Mouse (Mus musculus) midbrain, embryonic 13.5 days (tissue): ENCODE results near the gene Otud3. TPM values are rescaled to one million over a fixed set of nuclear protein-coding genes. Genes with fewer than 3 reads are reported as not detected.
"Not testable (repeated sequence)": the region's sequence is repeated elsewhere in the genome, so short reads cannot be mapped to it uniquely, and the experiment has no call there.

Experiments
- ATAC-seq: fragments of 200-750 bp; cut with Nextera tagmentation; 2 replicates; pipeline ENCODE4 v1.8.0; 2017; ENCODE audit warnings: mild to moderate bottlenecking, moderate TSS enrichment, moderate library complexity
- H3K27ac ChIP-seq: fragments of 300-500 bp; sonication (generic); 2 replicates; pipeline ENCODE4 v1.5.1; 2015; ENCODE audit warnings: inconsistent platforms, mild to moderate bottlenecking, moderate library complexity
- H3K27me3 ChIP-seq: fragments of 300-500 bp; sonication (generic); 2 replicates; pipeline ENCODE4 v1.6.1; 2015; ENCODE audit warnings: mild to moderate bottlenecking, inconsistent platforms
- H3K36me3 ChIP-seq: fragments of 300-500 bp; sonication (generic); 2 replicates; pipeline ENCODE4 v1.6.1; 2015; ENCODE audit warnings: mild to moderate bottlenecking, inconsistent platforms
- H3K4me1 ChIP-seq: fragments of 300-500 bp; sonication (generic); replicated peaks from 2 replicates; pipeline ENCODE4 v1.6.1; 2015; ENCODE audit warnings: inconsistent platforms
- H3K4me2 ChIP-seq: fragments of 300-500 bp; sonication (generic); replicated peaks from 2 replicates; pipeline ENCODE4 v1.6.1; 2015; ENCODE audit warnings: moderate library complexity, mild to moderate bottlenecking, inconsistent platforms
- H3K4me3 ChIP-seq: fragments of 300-500 bp; sonication (generic); replicated peaks from 2 replicates; pipeline ENCODE4 v1.5.1; 2015; ENCODE audit warnings: mild to moderate bottlenecking, inconsistent platforms
- H3K9ac ChIP-seq: fragments of 300-500 bp; sonication (generic); replicated peaks from 2 replicates; pipeline ENCODE4 v1.6.1; 2015; ENCODE audit warnings: mild to moderate bottlenecking, inconsistent platforms
- H3K9me3 ChIP-seq: fragments of 300-500 bp; sonication (generic); 2 replicates; pipeline ENCODE4 v1.6.1; 2016; ENCODE audit warnings: mild to moderate bottlenecking, inconsistent platforms
- WGBS: fragments of 180-500 bp; shearing (Covaris S2); methylation state at CpG from one replicate; pipeline ENCODE4 v1.1.7; 2015; 5-methylcytosine and 5-hydroxymethylcytosine counted together
- polyA plus RNA-seq: library from polyadenylated mRNA; unstranded; fragments of >200 nt; fragmentation: Nextera tagmentation; extraction: Ambion mirVana; gene quantifications from 2 replicates; pipeline ENCODE4 v1.2.1, GENCODE M21; 2015

Gene Otud3
- polyA plus RNA-seq, 1 experiment from 2014 or later: 2.4 TPM

DNA sequence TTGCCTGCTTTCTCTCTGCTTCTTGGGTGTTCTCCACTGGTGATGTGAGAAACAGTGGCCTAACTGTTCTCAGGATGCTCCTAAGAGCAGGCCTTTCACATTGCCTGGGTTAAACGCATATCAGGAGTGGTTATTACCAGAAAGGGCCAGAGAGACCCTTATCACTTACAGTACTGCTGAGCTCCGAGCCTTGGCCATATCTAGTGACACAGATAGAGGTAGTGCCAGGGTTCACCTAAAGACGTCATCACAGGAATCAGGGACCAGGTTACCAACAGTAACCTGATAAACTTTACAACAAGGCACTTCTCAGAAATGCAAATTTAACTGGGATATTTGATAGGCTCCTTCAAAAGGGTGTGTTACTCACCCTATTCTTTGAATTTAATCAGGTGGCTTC, 20.1 kb upstream of the Otud3 start:
- no peak for ATAC-seq
- H3K27ac ChIP-seq: no peak overlapping the region
- H3K4me2 ChIP-seq: no peak overlapping the region
- no peaks in the 10 kb centered on the region for H3K27me3 ChIP-seq
- no peaks in the 10 kb centered on the region for H3K9me3 ChIP-seq
- H3K4me1 ChIP-seq: no peaks in the 10 kb centered on the region
- H3K9ac ChIP-seq: no peak overlapping the region
- 77% methylated on average over 3 of the region's 3 CpGs for WGBS
- no peak overlapping the region for H3K4me3 ChIP-seq
- H3K36me3 ChIP-seq: no peaks in the 10 kb centered on the region

DNA sequence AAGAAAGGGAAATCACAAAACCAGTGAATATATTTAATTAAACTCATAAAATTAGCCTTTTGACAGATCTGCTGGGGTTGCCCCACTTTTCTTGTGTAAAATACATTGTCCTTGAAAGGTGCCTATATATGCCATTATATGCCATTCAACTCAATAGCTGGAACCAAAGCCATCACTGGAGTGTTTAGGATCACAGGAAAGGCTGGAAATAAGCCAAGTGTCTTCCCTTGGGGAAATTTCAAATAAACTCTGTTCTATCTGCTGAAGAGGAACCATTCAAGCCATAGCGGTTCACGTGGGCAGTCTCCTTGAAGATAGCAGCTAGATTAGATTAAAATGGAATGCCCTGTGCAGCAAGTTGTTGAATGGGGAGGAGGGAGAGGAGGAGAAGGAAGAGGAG, 11.8 kb upstream of the Otud3 start:
- H3K9ac ChIP-seq: no peak overlapping the region
- H3K4me1 ChIP-seq: peaks cover 8% of the 10 kb centered on the region
- no peak overlapping the region for H3K27ac ChIP-seq
- H3K27me3 ChIP-seq: no peaks in the 10 kb centered on the region
- WGBS: 75% methylated on average over 2 of the region's 2 CpGs
- no peaks in the 10 kb centered on the region for H3K9me3 ChIP-seq
- no peak overlapping the region for H3K4me3 ChIP-seq
- H3K36me3 ChIP-seq: no peaks in the 10 kb centered on the region
- ATAC-seq: no peak
- no peak overlapping the region for H3K4me2 ChIP-seq

- Histone ChIP-seq H3K4me2 (peak overlapping the region; percentile 51), H3K4me1 (peaks cover 8% of the 10 kb centered on the region), H3K27me3 (no peaks in the 10 kb centered on the region), H3K27ac (no peak overlapping the region), H3K9ac (peak overlapping the region; percentile 42; the same call in 1 of the 2 replicates), H3K9me3 (peaks cover 3% of the 10 kb centered on the region; the same call in 1 of the 2 replicates), H3K36me3 (no peaks in the 10 kb centered on the region), H3K4me3 (peak overlapping the region; percentile 26)
- ATAC-seq: peak; percentile 84
- WGBS: 2% methylated on average over 11 of the region's 11 CpGs
These were observed 8.3 kb upstream of the Otud3 start for GRCm38 (mm10) chr4:138922131-138922459.

DNA sequence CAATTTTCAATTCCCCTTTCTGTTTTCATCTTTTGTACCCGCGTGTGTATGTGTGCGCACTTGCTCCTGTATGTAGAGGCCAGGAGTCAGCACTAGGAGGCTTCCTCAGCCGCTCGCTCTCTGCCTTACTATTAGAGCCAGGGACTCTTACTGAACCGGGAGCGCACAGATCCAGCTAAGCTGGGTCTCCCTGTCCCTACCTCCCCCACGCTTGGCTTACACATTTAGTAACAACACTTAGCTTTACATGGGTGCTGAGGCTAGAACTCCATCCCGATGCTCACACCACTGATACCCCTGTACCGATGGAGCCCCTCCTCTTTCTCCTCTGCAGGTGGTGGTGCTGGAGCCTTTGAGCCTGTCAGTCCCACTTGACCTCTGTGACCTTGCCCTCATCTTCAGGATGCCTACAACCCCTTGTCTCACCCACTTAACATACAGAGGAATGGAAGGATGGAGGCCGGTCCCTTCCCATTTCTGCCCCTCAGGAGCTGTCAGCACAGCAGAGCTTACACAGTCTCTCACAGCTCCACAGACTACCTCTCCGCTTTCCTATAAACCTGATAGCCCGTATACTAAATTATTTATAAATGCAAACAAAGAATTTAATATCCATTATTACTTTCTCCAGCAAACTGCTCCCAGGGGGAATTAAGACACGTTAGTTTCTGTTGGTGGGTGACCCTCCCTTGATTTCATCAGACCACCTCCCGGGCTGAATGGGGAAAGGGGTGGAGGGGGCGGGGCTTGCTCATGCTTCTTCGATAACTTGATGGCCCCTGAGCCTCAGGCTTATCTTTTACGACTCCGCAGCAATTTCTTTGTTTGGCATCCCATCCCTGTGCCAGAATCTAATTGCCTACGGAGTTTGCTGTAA, 7.7 kb upstream of the Otud3 start:
- peak overlapping the region; percentile 42 for H3K9ac ChIP-seq
- peak; percentile 79 for ATAC-seq
- H3K27me3 ChIP-seq: no peaks in the 10 kb centered on the region
- peak overlapping the region; percentile 26 for H3K4me3 ChIP-seq
- peak overlapping the region; percentile 51 for H3K4me2 ChIP-seq
- 30% methylated on average over 20 of the region's 20 CpGs for WGBS
- H3K27ac ChIP-seq: no peak overlapping the region
- peaks cover 3% of the 10 kb centered on the region; the same call in 1 of the 2 replicates for H3K9me3 ChIP-seq
- H3K4me1 ChIP-seq: peaks cover 8% of the 10 kb centered on the region
- no peaks in the 10 kb centered on the region for H3K36me3 ChIP-seq

- no peak for ATAC-seq
- H3K4me3 ChIP-seq: no peak overlapping the region
- H3K36me3 ChIP-seq: no peaks in the 10 kb centered on the region
- no peaks in the 10 kb centered on the region for H3K27me3 ChIP-seq
- no peak overlapping the region for H3K27ac ChIP-seq
- H3K4me2 ChIP-seq: no peak overlapping the region
- peaks cover 3% of the 10 kb centered on the region; the same call in 1 of the 2 replicates for H3K9me3 ChIP-seq
- H3K9ac ChIP-seq: no peak overlapping the region
- 87% methylated on average over 9 of the region's 9 CpGs for whole genome bisulfite sequencing
- peaks cover 16% of the 10 kb centered on the region for H3K4me1 ChIP-seq
These were observed 3.5 kb upstream of the Otud3 start for GRCm38 (mm10) chr4:138917282-138917681.

DNA sequence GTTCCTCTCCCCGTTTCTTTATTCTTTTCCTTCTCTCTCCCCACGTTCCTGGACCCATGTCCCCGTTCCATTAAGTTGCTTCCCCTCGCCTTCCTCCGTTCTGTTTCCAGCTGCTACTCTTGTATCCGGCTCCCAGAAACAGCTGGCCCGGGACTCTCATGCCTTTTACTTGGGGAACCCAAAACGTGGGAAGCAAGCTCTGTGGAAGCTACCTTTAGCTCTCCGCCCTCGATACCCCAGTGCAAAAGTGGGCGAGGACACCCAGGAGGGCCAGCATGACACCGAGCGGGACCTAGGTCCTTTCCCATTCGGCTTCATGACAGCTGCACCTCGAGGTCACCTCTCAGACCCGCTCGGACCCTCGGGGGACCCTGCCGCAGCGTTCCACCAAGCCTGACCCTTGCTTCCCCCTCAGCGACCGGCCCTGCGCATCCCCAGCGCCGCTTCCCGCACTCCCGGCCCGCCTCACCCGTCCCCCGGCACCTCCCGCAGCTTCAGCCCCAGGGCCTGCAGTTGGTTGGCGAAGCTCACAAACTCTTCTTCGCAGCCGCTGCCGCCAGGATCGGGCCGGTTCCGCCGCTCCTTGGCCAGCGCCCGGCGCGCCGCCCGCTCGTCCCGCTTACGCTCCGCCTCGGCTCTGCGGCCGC, 481 bp downstream of the Otud3 start:
- Histone ChIP-seq H3K4me1 (peaks cover 29% of the 10 kb centered on the region), H3K9ac (peak overlapping the region; percentile 92), H3K4me3 (peak overlapping the region; percentile 86), H3K27ac (peak overlapping the region; percentile 72; the same call in 1 of the 2 replicates), H3K9me3 (peaks cover 3% of the 10 kb centered on the region; the same call in 1 of the 2 replicates), H3K36me3 (peaks cover 10% of the 10 kb centered on the region), H3K4me2 (peak overlapping the region; percentile 98), H3K27me3 (no peaks in the 10 kb centered on the region)
- under 1% methylated on average over 52 of the region's 52 CpGs for WGBS
- peak; percentile 73 for ATAC-seq

DNA sequence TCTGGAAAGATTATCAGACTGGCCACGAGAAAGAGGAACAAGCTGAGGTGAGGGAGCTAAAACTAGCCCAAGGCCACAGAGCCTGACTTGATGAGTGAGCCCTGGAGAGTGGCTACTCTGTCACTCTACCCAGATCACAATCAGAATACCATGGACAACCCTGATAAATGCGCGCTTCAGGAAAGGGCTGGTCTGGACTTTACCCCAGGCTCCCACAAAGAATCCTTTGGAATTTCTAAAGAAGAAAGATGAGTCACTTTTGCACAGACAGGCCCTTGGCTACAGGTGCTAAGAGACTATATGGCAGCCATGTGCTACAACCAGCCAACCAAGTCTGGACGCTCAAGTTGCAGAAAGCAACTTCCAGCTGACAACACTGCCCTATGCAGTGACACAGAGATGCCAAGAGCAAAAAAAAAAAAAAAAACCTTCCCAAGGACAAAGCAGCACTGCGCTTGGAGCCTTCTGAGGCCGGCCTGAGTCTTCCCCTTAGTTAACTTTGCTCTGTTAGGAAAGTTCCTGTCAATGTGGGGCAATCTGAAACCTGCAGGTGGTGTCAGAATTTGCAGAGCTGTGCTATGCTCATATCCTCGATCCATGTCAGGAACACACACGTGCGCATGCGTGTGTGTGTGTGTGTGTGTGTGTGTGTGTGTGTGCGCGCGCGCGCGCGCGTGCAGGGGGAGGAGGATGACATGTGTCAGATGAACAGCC, 8.0 kb downstream of the Otud3 start:
- Histone ChIP-seq H3K4me3 (no peak overlapping the region), H3K27me3 (no peaks in the 10 kb centered on the region), H3K9me3 (no peaks in the 10 kb centered on the region), H3K9ac (no peak overlapping the region), H3K4me1 (peaks cover 6% of the 10 kb centered on the region), H3K36me3 (peaks cover 82% of the 10 kb centered on the region), H3K27ac (no peak overlapping the region), H3K4me2 (no peak overlapping the region)
- WGBS: 94% methylated on average over 18 of the region's 18 CpGs
- no peak for ATAC-seq

GRCm38 (mm10) chr4:138899361-138899760, 14.4 kb downstream of the Otud3 start:
- Histone ChIP-seq H3K4me3 (no peak overlapping the region), H3K9me3 (no peaks in the 10 kb centered on the region), H3K36me3 (peaks cover 96% of the 10 kb centered on the region), H3K27me3 (no peaks in the 10 kb centered on the region), H3K4me2 (no peak overlapping the region), H3K27ac (no peak overlapping the region), H3K9ac (no peak overlapping the region), H3K4me1 (no peaks in the 10 kb centered on the region)
- ATAC-seq: no peak
- 82% methylated on average over 7 of the region's 7 CpGs for WGBS

DNA sequence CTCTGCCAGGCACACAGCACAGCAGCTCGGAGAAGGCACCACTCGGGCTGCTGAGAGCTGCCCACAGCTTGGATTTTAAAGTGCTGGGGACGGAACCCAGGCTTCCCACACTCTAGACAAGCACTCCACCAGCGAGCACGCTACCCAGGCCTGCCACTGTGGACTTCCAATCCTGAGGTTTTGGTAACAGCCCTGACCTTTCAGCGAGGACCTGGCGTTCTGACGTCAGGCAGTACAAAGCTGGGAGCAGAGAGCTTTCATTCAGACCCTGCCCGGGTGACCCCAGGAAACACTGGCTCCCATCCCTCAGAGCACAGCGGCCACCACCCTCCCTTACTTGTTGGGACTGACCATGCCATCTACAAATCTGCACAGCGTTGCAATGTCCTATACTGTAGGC, 20.0 kb downstream of the Otud3 start:
- not testable (repeated sequence) for H3K27me3 ChIP-seq, H3K9me3 ChIP-seq, H3K4me1 ChIP-seq, H3K4me2 ChIP-seq, H3K4me3 ChIP-seq, H3K9ac ChIP-seq, ATAC-seq, H3K27ac ChIP-seq
- peaks cover 90% of the 10 kb centered on the region for H3K36me3 ChIP-seq
- WGBS: 88% methylated on average over 11 of the region's 11 CpGs

DNA sequence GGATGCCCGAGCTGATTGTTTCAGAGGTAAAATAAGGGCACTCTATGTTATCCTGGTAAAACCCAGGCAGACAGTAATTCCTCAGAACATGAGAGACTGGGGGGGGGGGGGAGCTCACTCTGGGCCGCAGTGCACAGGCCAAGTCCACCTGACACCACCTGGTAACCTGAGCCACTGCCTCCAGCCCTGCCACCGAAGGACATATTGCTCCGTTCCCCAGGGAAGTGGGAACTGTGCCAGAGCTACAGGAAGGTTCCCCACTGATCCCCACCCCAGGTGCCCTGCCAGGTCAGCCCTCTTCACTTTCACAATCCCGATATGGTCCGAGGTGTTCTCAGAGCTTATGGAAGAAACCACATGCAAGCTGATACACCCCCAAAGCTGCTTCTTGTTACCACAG, 21.1 kb downstream of the Otud3 start:
- H3K27me3 ChIP-seq: no peaks in the 10 kb centered on the region
- H3K4me1 ChIP-seq: 0 out of 2 replicates have a peak, but pooled peaks cover 8% of the 10 kb centered on the region
- WGBS: 95% methylated on average over 6 of the region's 6 CpGs
- no peak overlapping the region for H3K27ac ChIP-seq
- H3K9me3 ChIP-seq: no peaks in the 10 kb centered on the region
- H3K9ac ChIP-seq: no peak overlapping the region
- no peak for ATAC-seq
- no peak overlapping the region for H3K4me3 ChIP-seq
- H3K36me3 ChIP-seq: peaks cover 78% of the 10 kb centered on the region
- H3K4me2 ChIP-seq: no peak overlapping the region

GRCm38 (mm10) chr4:138889635-138890034, 24.1 kb downstream of the Otud3 start:
- H3K4me1 ChIP-seq: 0 out of 2 replicates have a peak, but pooled peaks cover 8% of the 10 kb centered on the region
- no peaks in the 10 kb centered on the region for H3K9me3 ChIP-seq
- ATAC-seq: no peak
- WGBS: 67% methylated on average over 8 of the region's 8 CpGs
- no peak overlapping the region for H3K4me3 ChIP-seq
- H3K4me2 ChIP-seq: no peak overlapping the region
- no peak overlapping the region for H3K27ac ChIP-seq
- no peaks in the 10 kb centered on the region for H3K27me3 ChIP-seq
- peaks cover 48% of the 10 kb centered on the region for H3K36me3 ChIP-seq
- no peak overlapping the region for H3K9ac ChIP-seq

DNA sequence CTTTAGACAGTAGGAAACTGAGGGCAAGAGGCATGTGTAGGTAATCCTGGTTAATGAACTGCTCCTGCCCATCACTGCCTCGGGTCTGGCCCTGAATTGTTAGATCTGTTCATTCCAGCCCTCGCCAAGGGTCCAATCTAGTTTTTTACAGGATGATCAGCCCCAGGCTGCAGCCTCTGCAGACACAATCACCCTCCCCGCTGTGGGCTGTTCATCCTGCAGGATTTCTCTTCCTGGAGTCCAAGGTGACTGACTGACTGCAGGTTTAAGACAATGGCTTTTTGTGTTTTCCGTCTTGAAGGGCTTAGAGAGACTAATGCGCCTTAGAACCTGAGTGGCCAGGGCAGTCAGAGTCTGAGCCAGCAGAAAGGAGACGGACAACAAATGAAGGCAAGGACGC, 24.6 kb downstream of the Otud3 start:
- peaks cover 44% of the 10 kb centered on the region for H3K36me3 ChIP-seq
- H3K4me1 ChIP-seq: 0 out of 2 replicates have a peak, but pooled peaks cover 8% of the 10 kb centered on the region
- no peak overlapping the region for H3K4me2 ChIP-seq
- H3K27ac ChIP-seq: no peak overlapping the region
- H3K4me3 ChIP-seq: no peak overlapping the region
- H3K27me3 ChIP-seq: no peaks in the 10 kb centered on the region
- no peaks in the 10 kb centered on the region for H3K9me3 ChIP-seq
- ATAC-seq: no peak
- no peak overlapping the region for H3K9ac ChIP-seq
- WGBS: 47% methylated on average over 7 of the region's 7 CpGs
